Mouse (Mus musculus) cerebellum, adult 2 months (tissue): ENCODE measurements around the gene Dusp8.

Experiments
- CTCF ChIP-seq: fragments of 200-500 bp; IDR thresholded peaks from 2 replicates; pipeline ENCODE4 v1.5.1; 2011; ENCODE audit warnings: low read depth, mild to moderate bottlenecking, control low read depth, low read length, moderate library complexity, borderline replicate concordance; ENCODE audit not compliant: insufficient read depth
- POLR2A ChIP-seq: fragments of 200-500 bp; IDR thresholded peaks from 2 replicates; pipeline ENCODE4 v1.6.1; 2011; ENCODE audit warnings: low read length, control low read depth, borderline replicate concordance; ENCODE audit not compliant: insufficient read depth

GRCm38 (mm10) chr7:142144507-142144906 lies 48.9 kb upstream of the Dusp8 start, which contains the start of gene Gm45337:
- TF ChIP-seq CTCF (no peak), POLR2A (no peak)
